Mouse (Mus musculus): ENCODE measurements around the gene Bcap29.

Gene Bcap29

GRCm38 (mm10) chr12:31578691-31579476, 55.6 kb downstream of the Bcap29 start:
- no peak for DNase-seq

DNA sequence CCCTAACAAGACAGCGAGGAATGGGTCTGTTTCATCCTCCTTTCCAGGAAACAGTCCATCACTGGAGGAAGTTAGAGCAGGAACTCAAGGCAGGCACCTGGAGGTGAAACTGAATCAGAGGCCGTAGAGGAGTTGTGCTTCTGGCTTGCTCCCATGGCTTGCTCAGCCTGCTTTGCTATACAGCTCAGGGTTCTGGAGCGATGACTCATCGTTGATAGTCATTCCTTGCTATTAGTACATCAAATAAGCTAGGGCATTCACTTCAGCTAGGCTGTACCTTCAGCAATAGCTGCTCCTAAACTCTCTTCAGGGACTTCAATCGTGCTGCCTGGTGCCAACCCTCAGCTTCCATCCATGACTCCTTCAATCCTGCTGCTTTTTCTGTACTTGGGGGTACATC, 60.0 kb downstream of the Bcap29 start:
- DNase-seq: no peak

GRCm38 (mm10) chr12:31569784-31570183, 64.7 kb downstream of the Bcap29 start:
- no peak for DNase-seq

DNA sequence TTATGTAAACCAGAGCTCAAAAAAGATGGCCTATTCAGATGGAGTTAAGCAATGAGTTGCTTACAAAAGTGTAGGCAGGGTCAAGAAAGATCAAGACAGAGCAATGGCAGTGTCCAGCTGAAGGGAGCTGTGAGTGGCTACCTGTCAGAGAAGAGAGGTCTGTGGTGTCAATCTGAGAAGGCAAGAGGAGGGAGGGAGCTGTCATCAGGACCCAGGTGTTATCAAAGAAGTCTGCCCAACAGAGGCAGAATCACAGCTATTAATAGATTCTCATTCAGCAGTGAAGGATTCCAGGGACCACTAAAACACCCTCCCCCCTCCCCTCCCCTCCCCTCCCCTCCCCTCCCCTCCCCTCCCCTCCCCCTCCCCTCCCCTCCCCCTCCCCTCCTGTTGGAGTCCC, 65.8 kb downstream of the Bcap29 start:
- DNase-seq: no peak

DNA sequence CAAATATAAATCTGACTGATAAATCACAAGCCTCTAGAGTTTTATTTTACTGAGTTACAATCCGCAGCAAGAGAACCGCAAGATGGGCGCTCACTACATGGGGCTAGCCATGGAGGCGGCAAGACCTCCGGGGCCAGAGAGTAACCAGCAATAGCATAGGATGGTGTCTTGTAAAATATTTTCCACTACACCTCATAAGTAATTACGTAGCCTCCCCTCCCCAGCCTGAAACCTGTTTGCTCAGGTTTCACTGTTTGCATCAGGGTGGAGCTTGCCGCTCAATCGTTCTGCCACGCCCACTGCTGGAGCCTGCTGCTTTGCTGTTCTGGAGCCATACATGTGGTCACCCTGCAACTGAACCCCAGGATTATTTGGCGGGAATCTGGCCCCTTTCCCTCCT, 66.9 kb downstream of the Bcap29 start:
- DNase-seq: peak; percentile 11

- DNase-seq: no peak
Observed at GRCm38 (mm10) chr12:31560712-31561111, 73.7 kb downstream of the Bcap29 start.

GRCm38 (mm10) chr12:31560002-31560401, 74.5 kb downstream of the Bcap29 start:
- no peak for DNase-seq

DNA sequence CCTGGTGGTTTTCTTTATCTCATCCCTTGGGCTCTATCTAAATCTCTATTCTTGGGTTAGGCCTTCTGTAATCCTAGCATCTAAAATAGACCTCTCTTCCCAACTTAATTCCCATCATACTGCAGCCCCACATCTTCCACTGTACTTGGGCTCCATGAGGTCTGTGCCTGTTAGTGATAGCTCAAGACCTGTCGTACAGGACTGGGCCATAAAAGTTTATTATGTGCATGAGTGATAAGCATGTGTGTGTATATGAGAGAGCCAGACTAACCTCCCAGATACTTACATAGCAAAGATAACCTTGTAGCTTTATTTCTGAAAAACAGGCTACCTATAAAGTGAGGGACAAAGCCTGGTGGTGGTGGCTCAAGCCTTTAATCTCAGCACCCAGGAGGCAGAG, 80.1 kb downstream of the Bcap29 start:
- DNase-seq: no peak

- no peak for DNase-seq
Observed at GRCm38 (mm10) chr12:31551252-31551651, 83.2 kb downstream of the Bcap29 start.

GRCm38 (mm10) chr12:31546061-31546460, 88.4 kb downstream of the Bcap29 start:
- no peak for DNase-seq

DNA sequence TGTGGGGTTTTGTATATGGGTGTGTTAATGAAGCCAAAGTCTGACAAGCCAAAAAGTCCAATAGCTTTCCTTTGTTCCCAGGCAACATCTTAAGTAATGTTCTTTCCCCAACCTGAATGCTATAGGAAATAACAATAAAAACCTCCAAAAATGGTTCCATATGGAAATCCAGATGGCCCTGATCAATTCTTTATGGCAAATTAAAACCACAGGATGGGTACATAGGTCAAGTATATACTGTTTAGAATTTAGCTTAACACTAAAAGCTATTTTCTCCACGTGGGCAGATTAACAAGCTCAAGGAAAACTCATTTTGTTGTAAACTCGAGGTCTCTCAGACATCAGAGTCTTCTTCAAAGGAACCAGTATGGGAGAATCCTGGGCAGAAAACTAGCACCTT, 89.2 kb downstream of the Bcap29 start:
- DNase-seq: no peak

- DNase-seq: no peak
Observed at GRCm38 (mm10) chr12:31541541-31541940, 92.9 kb downstream of the Bcap29 start.

Measured in lung, postnatal 14 days (tissue).